Mouse (Mus musculus) left cerebral cortex, postnatal 36 days (tissue): ENCODE measurements around the gene Samd8. TPM values are rescaled to one million over a fixed set of nuclear protein-coding genes. Genes with fewer than 3 reads are reported as not detected.

Experiments
- total RNA-seq, 2 experiments: library from RNA; stranded (reverse); gene quantifications; 2 replicates each; pipeline ENCODE4 v1.2.3; 2021

Gene Samd8
- total RNA-seq, 2 experiments from 2014 or later: 80.4 TPM

Other genes with a start within 250 kb of the Samd8 start
- under 1 TPM in 1 of 2 experiments, not detected in 1; 0.37 TPM for gene Dupd1, start 36.0 kb upstream of the Samd8 start, total RNA-seq
- not detected for gene Dusp13, start 650 bp downstream of the Samd8 start, total RNA-seq
- 100 to 1,000 TPM; 209 to 217 TPM for gene Vdac2, start 74.7 kb downstream of the Samd8 start, total RNA-seq
- 10 to 100 TPM; 25.5 to 31.1 TPM for gene Comtd1, start 98.4 kb downstream of the Samd8 start, total RNA-seq
- gene Zfp503, start 239.1 kb downstream of the Samd8 start, total RNA-seq: 1 to 10 TPM; 2.2 to 4.0 TPM